Mouse (Mus musculus) ovary, adult 10 weeks (tissue): Measurements from ENCODE around the gene Plpp3. TPM values are rescaled to one million over a fixed set of nuclear protein-coding genes. Genes with fewer than 3 reads are reported as not detected.

Source experiments
- polyA plus RNA-seq: library from polyadenylated mRNA; stranded (reverse); fragments of 350-450 nt; fragmentation: Illumina TruSeq; extraction: RNeasy Lipid Tissue Mini Kit (QIAGEN cat#74804); gene quantifications from one replicate; pipeline ENCODE4 v1.2.3, GENCODE M21; 2014

The Plpp3 gene
- 86.7 TPM for polyA plus RNA-seq

GRCm38 (mm10) chr4:105157276-105158168 lies at the start of gene Plpp3:
Plpp3 (plus strand) TSS chr4:105157347.

GRCm38 (mm10) chr4:105109199-105109989 lies 47.8 kb upstream of the Plpp3 start, which contains the start of gene Prkaa2:
Prkaa2 (minus strand) TSS chr4:105109890.

Other genes with a start within 250 kb of the Plpp3 start
- 9.1 TPM for gene Fyb2, start 243.9 kb upstream of the Plpp3 start, polyA plus RNA-seq
- gene Prkaa2, start 47.5 kb upstream of the Plpp3 start, polyA plus RNA-seq: 24.3 TPM